Mouse (Mus musculus): ENCODE results near the gene Suox. TPM values are rescaled to one million over a fixed set of nuclear protein-coding genes. Genes with fewer than 3 reads are reported as not detected.
A peak's percentile ranks its signal among the peaks of the same experiment; 100 is the strongest.

Gene Suox
- polyA plus RNA-seq, 1 experiment from 2014 or later: 12.4 TPM

DNA sequence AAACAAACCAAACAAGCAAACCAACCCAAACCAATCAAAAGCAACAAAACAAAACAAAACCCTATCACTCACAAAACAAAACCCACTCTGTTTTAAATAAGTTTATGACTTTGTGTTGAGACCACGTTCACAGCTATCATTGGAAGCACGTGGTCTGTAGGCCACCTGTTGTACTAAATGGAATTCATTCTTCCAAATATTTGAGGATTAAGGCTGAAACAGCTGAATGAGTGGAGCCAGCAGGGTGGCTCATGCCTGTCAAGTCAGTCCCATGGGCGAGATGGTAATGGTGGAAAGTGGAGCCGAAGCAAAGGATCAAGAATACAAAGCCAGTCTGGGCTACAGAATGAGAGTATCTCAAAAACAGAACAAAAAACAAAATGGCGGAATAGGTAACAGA is 26.8 kb upstream of the Suox start:
- no peaks in the 10 kb centered on the region for H3K9me3 ChIP-seq (ENCODE audit: control insufficient read depth, low read length)
- DNase-seq (ENCODE audit: low spot score) (no peak), ATAC-seq (replicated peaks; ENCODE audit: low FRiP score) (no peak)
- peaks cover 25% of the 10 kb centered on the region for H3K4me1 ChIP-seq (replicated peaks; ENCODE audit: control insufficient read depth, insufficient read depth, low read length)
- peaks cover 31% of the 10 kb centered on the region for H3K36me3 ChIP-seq (ENCODE audit: control insufficient read depth, insufficient read depth, low read length)
- no peak overlapping the region for H3K9ac ChIP-seq (ENCODE audit: low read depth, low read length)
- 92% methylated on average over 5 of the region's 5 CpGs for WGBS
- H3K27me3 ChIP-seq (replicated peaks; ENCODE audit: control insufficient read depth, insufficient read depth, low read length): no peaks in the 10 kb centered on the region
- no peak overlapping the region for H3K4me2 ChIP-seq
- no peak overlapping the region for H3K27ac ChIP-seq (ENCODE audit: low read depth, low read length)
- no peak overlapping the region for H3K4me3 ChIP-seq (ENCODE audit: low read depth, low read length)

DNA sequence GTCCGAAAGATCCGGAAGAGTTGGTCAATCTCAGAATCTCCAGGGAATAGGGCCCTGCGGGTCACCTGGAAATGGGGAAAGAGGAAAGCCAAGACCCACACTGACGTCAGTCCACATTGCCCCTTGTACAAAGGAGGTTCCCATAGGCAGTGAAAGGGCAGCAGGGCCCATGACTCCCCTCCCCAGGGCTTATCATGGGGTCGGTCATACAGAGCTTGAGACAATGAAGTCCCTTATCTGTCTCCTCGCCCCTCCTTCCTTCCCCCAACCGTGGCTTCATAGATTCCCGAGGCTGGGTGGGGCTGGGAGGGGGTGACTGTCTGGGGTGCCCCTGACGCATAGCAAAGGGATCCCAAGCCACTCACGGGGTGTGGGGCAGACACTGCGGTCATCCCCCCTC is 25.7 kb upstream of the Suox start:
- Histone ChIP-seq H3K4me1 (replicated peaks; ENCODE audit: control insufficient read depth, insufficient read depth, low read length) (peaks cover 27% of the 10 kb centered on the region), H3K27ac (ENCODE audit: low read depth, low read length) (0 out of 2 replicates have a peak overlapping the region, but pooled peaks have one; percentile 29)
- WGBS: 44% methylated on average over 11 of the region's 11 CpGs

DNA sequence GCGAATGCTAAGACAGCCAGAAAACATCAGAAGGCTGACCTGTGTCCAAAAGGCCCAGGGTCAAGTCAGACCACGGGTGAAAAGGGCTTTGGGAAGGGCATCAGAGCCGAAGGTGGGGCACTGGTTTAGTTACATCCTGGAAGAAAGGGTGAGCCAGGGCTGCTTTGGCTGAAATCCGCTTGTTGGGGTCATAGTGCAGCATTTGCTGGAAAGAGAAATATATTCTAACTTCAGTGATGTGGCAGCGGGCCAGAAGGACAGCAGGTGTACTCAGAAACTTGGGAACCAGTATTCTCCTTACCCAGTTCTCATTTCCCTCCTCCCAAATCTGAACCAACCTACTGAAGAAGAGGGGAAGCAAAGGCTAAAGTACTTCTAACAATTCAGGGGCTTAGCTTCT is 25.1 kb upstream of the Suox start:
- H3K9me3 ChIP-seq (ENCODE audit: control insufficient read depth, low read length): no peaks in the 10 kb centered on the region
- peaks cover 31% of the 10 kb centered on the region for H3K36me3 ChIP-seq (ENCODE audit: control insufficient read depth, insufficient read depth, low read length)
- ATAC-seq (replicated peaks; ENCODE audit: low FRiP score) (no peak), DNase-seq (ENCODE audit: low spot score) (no peak)
- H3K4me1 ChIP-seq (replicated peaks; ENCODE audit: control insufficient read depth, insufficient read depth, low read length): peaks cover 27% of the 10 kb centered on the region
- H3K9ac ChIP-seq (ENCODE audit: low read depth, low read length): no peak overlapping the region
- no peak overlapping the region for H3K4me2 ChIP-seq
- no peaks in the 10 kb centered on the region for H3K27me3 ChIP-seq (replicated peaks; ENCODE audit: control insufficient read depth, insufficient read depth, low read length)
- no peak overlapping the region for H3K27ac ChIP-seq (ENCODE audit: low read depth, low read length)
- H3K4me3 ChIP-seq (ENCODE audit: low read depth, low read length): no peak overlapping the region
- WGBS: 86% methylated on average over 5 of the region's 5 CpGs

More for the DNA sequence above, 25.7 kb upstream of the Suox start:
- H3K27me3 ChIP-seq (replicated peaks; ENCODE audit: control insufficient read depth, insufficient read depth, low read length): no peaks in the 10 kb centered on the region
- H3K4me3 ChIP-seq (ENCODE audit: low read depth, low read length): no peak overlapping the region
- no peak overlapping the region for H3K9ac ChIP-seq (ENCODE audit: low read depth, low read length)
- H3K36me3 ChIP-seq (ENCODE audit: control insufficient read depth, insufficient read depth, low read length): peaks cover 31% of the 10 kb centered on the region
- no peak for ATAC-seq (replicated peaks; ENCODE audit: low FRiP score)
- no peak overlapping the region for H3K4me2 ChIP-seq
- DNase-seq (ENCODE audit: low spot score): no peak
- H3K9me3 ChIP-seq (ENCODE audit: control insufficient read depth, low read length): no peaks in the 10 kb centered on the region

DNA sequence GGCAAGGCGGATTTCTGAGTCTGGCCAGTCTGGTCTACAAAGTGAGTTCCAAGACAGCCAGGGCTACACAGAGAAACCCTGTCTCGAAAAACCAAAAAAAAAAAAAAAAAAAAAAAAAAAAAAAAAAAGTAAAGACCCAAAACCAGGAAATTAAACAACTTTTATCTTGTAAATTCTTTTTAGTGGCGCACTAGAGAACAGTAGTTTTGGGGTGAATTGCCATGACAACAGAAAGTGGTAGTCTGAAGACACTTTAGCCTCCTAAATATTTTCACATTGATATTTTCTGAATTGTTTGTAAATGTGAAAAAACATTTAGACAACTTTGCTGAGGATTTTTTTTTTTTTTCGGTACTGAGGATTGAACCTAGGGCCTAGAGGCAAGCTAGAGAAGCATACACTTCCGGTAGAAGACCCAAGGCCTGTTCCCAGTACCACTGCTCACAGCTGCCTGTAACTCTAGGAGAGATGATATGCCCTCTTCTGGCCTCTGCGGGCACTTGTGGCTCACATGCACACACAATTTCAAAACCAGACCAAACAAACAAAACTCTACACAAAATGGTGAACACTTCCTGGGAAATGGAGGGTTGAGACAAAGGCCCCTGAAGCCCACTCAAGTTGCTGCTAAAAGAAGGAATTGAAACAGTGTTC is 23.3 kb upstream of the Suox start:
- Histone ChIP-seq H3K4me1 (replicated peaks; ENCODE audit: control insufficient read depth, insufficient read depth, low read length) (peaks cover 16% of the 10 kb centered on the region), H3K27ac (ENCODE audit: low read depth, low read length) (no peak overlapping the region), H3K4me3 (ENCODE audit: low read depth, low read length) (no peak overlapping the region), H3K9ac (ENCODE audit: low read depth, low read length) (no peak overlapping the region), H3K36me3 (ENCODE audit: control insufficient read depth, insufficient read depth, low read length) (peaks cover 28% of the 10 kb centered on the region), H3K4me2 (peak overlapping the region; percentile 63), H3K9me3 (ENCODE audit: control insufficient read depth, low read length) (no peaks in the 10 kb centered on the region), H3K27me3 (replicated peaks; ENCODE audit: control insufficient read depth, insufficient read depth, low read length) (no peaks in the 10 kb centered on the region)
- 83% methylated on average over 6 of the region's 6 CpGs for WGBS
- ATAC-seq (replicated peaks; ENCODE audit: low FRiP score): no peak
- DNase-seq (ENCODE audit: low spot score): no peak

DNA sequence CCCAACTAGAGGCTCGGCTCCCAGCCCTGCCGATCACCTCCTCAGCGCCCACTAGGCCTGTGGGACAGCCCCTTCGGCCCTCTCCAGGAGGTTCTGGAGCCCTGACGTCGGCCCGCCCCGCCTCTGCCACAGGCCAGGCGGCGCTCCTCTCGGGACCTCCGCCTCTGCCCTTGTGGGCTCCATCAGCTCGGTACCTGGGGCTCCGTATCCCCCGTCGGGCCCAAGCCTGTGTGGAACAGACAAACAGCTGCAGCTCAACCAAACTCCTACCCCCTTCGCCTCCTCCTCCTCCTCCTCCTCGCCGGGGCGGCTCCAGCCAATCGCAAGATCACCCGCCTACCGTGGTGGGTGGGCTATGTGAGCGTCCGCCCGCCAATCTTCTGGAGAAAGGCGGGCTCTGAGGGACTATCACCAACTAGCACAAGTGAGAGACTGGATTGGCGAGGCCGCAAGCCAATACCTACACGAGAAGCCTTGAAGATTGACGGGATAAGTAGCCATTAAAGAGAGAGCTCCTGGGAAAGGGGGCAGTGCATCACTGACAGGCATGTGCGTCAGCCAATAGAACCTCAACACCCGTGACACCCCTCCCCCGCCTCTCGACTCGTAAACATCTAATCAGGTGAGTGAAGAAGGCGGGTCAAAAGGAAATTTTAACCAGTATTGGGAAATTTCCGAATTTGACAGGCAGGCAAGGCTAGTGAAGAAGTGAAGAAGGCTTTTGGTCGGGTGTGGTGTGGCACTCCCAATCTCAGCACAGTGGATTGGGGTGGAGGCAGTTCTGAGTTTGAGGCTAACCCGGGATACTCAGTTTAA is 22.3 kb upstream of the Suox start, which contains the start of gene Rab5b:
TSS of gene Rab5b (minus strand) at position 273 of the 816 bp plus-strand sequence.
- peaks cover 16% of the 10 kb centered on the region for H3K4me1 ChIP-seq (replicated peaks; ENCODE audit: control insufficient read depth, insufficient read depth, low read length)
- peak; percentile 98 for ATAC-seq (replicated peaks; ENCODE audit: low FRiP score)

DNA sequence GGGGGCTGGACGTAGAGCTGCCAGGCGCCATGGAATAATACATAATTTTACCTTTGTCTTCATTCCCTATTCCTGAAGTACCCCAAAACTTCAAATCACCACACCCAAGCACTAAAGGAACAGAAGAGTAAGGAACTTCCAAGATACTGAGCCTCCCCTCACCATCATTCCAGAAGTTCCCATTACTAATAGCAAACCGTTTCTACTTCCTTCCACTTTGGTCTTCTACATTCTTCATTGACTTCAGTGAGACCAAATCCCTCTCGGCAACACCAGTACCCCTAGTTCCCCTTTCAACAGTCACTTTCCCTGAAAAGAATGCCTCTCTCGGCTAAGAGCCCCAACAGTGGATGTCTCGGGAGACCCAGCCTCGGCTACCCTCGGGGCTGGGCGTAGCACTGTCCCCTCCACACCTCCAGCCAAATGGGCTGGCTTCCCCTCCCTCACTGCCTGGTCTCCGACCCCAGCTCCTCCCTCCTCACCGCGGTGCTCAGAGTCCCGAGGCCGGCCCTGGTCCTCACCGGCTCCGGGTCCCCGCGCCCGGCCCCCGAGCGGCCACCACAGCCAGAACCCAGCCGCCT is 21.6 kb upstream of the Suox start:
- Histone ChIP-seq H3K9ac (ENCODE audit: low read depth, low read length) (peak overlapping the region; percentile 95), H3K9me3 (ENCODE audit: control insufficient read depth, low read length) (no peaks in the 10 kb centered on the region), H3K27ac (ENCODE audit: low read depth, low read length) (peak overlapping the region; percentile 96), H3K27me3 (replicated peaks; ENCODE audit: control insufficient read depth, insufficient read depth, low read length) (no peaks in the 10 kb centered on the region), H3K4me1 (replicated peaks; ENCODE audit: control insufficient read depth, insufficient read depth, low read length) (peaks cover 13% of the 10 kb centered on the region), H3K4me3 (ENCODE audit: low read depth, low read length) (peak overlapping the region; percentile 87), H3K36me3 (ENCODE audit: control insufficient read depth, insufficient read depth, low read length) (peaks cover 20% of the 10 kb centered on the region; the same call in 1 of the 2 replicates), H3K4me2 (peak overlapping the region; percentile 87)
- no peak for ATAC-seq (replicated peaks; ENCODE audit: low FRiP score)
- DNase-seq (ENCODE audit: low spot score): no peak
- WGBS: 2% methylated on average over 21 of the region's 22 CpGs

More for the DNA sequence above, 22.3 kb upstream of the Suox start, which contains the start of gene Rab5b:
- H3K36me3 ChIP-seq (ENCODE audit: control insufficient read depth, insufficient read depth, low read length): peaks cover 26% of the 10 kb centered on the region
- 1% methylated on average over 40 of the region's 40 CpGs for WGBS
- peak within 1 kb of the TSS; percentile 87 for H3K4me3 ChIP-seq (ENCODE audit: low read depth, low read length)
- peak within 1 kb of the TSS; percentile 87 for H3K4me2 ChIP-seq
- H3K9ac ChIP-seq (ENCODE audit: low read depth, low read length): peak within 1 kb of the TSS; percentile 95
- DNase-seq (ENCODE audit: low spot score): peak; percentile 95
- H3K9me3 ChIP-seq (ENCODE audit: control insufficient read depth, low read length): no peaks in the 10 kb centered on the region
- no peaks in the 10 kb centered on the region for H3K27me3 ChIP-seq (replicated peaks; ENCODE audit: control insufficient read depth, insufficient read depth, low read length)
- peak within 1 kb of the TSS; percentile 96 for H3K27ac ChIP-seq (ENCODE audit: low read depth, low read length)

DNA sequence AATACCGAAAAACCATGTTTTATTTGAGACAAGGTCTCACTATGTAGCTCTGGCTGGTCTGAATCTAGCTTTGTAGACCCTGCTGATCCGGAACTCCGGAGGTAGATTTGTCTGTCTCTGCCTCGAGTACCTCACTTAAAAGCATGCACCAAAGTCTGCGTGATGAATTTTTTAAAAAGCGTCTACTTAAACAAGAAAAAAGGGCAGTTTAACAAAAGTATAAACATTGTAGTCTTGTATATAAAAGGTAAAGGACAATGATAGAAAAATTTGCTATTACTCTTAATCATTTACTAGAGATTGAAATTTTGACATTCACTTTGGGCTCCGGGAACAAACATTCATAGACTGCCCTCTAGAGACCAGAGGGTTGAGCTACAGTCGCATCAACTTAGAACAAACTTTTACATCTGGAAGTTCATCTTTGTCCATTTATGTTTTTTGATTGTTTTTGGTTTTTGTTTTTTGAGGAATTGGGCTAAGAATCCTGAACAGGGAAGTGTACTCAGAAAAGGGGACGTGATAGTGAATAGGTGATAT is 666 bp upstream of the Suox start:
- WGBS: 3% methylated on average over 9 of the region's 9 CpGs

DNA sequence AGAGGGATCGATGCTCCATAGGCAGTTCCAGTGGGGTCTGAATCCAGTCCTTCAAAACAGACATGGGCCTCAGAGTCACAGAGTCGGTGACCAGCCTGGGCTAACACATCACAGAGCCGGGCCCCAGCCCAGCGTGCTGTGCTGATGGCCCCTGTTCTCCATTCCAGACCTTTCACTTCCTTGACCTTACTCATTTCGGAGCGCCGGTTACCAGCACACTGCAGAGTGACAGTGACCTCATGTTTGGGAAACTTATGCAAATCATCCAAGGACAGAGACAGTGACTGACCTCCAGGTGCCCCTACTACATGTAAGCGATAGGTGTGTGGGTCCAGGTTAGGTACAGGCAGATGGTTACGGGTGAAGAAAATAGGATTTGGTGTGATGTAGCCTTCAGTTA is 2.7 kb downstream of the Suox start:
- WGBS: 88% methylated on average over 9 of the region's 9 CpGs
- no peak overlapping the region for H3K4me3 ChIP-seq (ENCODE audit: low read depth, low read length)
- DNase-seq (ENCODE audit: low spot score) (no peak), ATAC-seq (replicated peaks; ENCODE audit: low FRiP score) (no peak)
- H3K36me3 ChIP-seq (ENCODE audit: control insufficient read depth, insufficient read depth, low read length): no peaks in the 10 kb centered on the region
- peaks cover 11% of the 10 kb centered on the region; the same call in 1 of the 2 replicates for H3K27me3 ChIP-seq (replicated peaks; ENCODE audit: control insufficient read depth, insufficient read depth, low read length)
- H3K4me2 ChIP-seq: no peak overlapping the region
- no peak overlapping the region for H3K9ac ChIP-seq (ENCODE audit: low read depth, low read length)
- H3K4me1 ChIP-seq (replicated peaks; ENCODE audit: control insufficient read depth, insufficient read depth, low read length): peaks cover 10% of the 10 kb centered on the region
- H3K27ac ChIP-seq (ENCODE audit: low read depth, low read length): no peak overlapping the region
- no peaks in the 10 kb centered on the region for H3K9me3 ChIP-seq (ENCODE audit: control insufficient read depth, low read length)

More for the DNA sequence above, 666 bp upstream of the Suox start:
- Histone ChIP-seq H3K27ac (ENCODE audit: low read depth, low read length) (peak overlapping the region; percentile 61), H3K4me1 (replicated peaks; ENCODE audit: control insufficient read depth, insufficient read depth, low read length) (peaks cover 6% of the 10 kb centered on the region; the same call in 1 of the 2 replicates), H3K9ac (ENCODE audit: low read depth, low read length) (peak overlapping the region; percentile 58), H3K27me3 (replicated peaks; ENCODE audit: control insufficient read depth, insufficient read depth, low read length) (peaks cover under 1% of the 10 kb centered on the region; the same call in 1 of the 2 replicates), H3K4me3 (ENCODE audit: low read depth, low read length) (peak overlapping the region; percentile 71), H3K4me2 (peak overlapping the region; percentile 99), H3K9me3 (ENCODE audit: control insufficient read depth, low read length) (no peaks in the 10 kb centered on the region), H3K36me3 (ENCODE audit: control insufficient read depth, insufficient read depth, low read length) (peaks cover under 1% of the 10 kb centered on the region; the same call in 1 of the 2 replicates)
- ATAC-seq (replicated peaks; ENCODE audit: low FRiP score) (peak; percentile 10; the same call in 1 of the 2 replicates), DNase-seq (ENCODE audit: low spot score) (no peak)
